Mouse (Mus musculus): ENCODE results near the gene Ptcd2. TPM values are rescaled to one million over a fixed set of nuclear protein-coding genes. Genes with fewer than 3 reads are reported as not detected.

Gene Ptcd2
- polyA plus RNA-seq, 1 experiment = 35.3 TPM

- DNase-seq (ENCODE audit: extremely low spot score in 1 of 2, low spot score in 1 of 2) = no peak
Observed at GRCm38 (mm10) chr13:99308393-99308792, 36.1 kb downstream of the Ptcd2 start.

GRCm38 (mm10) chr13:99307930-99308359, 36.6 kb downstream of the Ptcd2 start:
- DNase-seq (ENCODE audit: extremely low spot score in 1 of 2, low spot score in 1 of 2) = no peak

GRCm38 (mm10) chr13:99306164-99306563, 38.3 kb downstream of the Ptcd2 start:
- DNase-seq (ENCODE audit: extremely low spot score in 1 of 2, low spot score in 1 of 2) = no peak

GRCm38 (mm10) chr13:99305186-99305585, 39.3 kb downstream of the Ptcd2 start:
- no peak for DNase-seq (ENCODE audit: extremely low spot score in 1 of 2, low spot score in 1 of 2)

GRCm38 (mm10) chr13:99304365-99304764, 40.1 kb downstream of the Ptcd2 start:
- DNase-seq (ENCODE audit: extremely low spot score in 1 of 2, low spot score in 1 of 2) = no peak

GRCm38 (mm10) chr13:99303846-99304245, 40.7 kb downstream of the Ptcd2 start:
- DNase-seq (ENCODE audit: extremely low spot score in 1 of 2, low spot score in 1 of 2) = peak; percentile 69 to 86

GRCm38 (mm10) chr13:99299921-99300320, 44.6 kb downstream of the Ptcd2 start:
- DNase-seq (ENCODE audit: extremely low spot score in 1 of 2, low spot score in 1 of 2) = peak in 1 of 2 experiments; percentile 39

- no peak for DNase-seq (ENCODE audit: extremely low spot score in 1 of 2, low spot score in 1 of 2)
Observed at GRCm38 (mm10) chr13:99294176-99294575, 50.3 kb downstream of the Ptcd2 start.

- no peak for DNase-seq (ENCODE audit: extremely low spot score in 1 of 2, low spot score in 1 of 2)
Observed at GRCm38 (mm10) chr13:99290766-99291165, 53.7 kb downstream of the Ptcd2 start.

- no peak for DNase-seq (ENCODE audit: extremely low spot score in 1 of 2, low spot score in 1 of 2)
Observed at GRCm38 (mm10) chr13:99287786-99288185, 56.7 kb downstream of the Ptcd2 start.

GRCm38 (mm10) chr13:99287207-99287606, 57.3 kb downstream of the Ptcd2 start:
- DNase-seq (ENCODE audit: extremely low spot score in 1 of 2, low spot score in 1 of 2) = no peak

- DNase-seq (ENCODE audit: extremely low spot score in 1 of 2, low spot score in 1 of 2) = no peak
Observed at GRCm38 (mm10) chr13:99285241-99285640, 59.3 kb downstream of the Ptcd2 start.

- DNase-seq (ENCODE audit: extremely low spot score in 1 of 2, low spot score in 1 of 2) = peak; percentile 56 to 62
Observed at GRCm38 (mm10) chr13:99284400-99285160, 59.9 kb downstream of the Ptcd2 start.

- no peak for DNase-seq (ENCODE audit: extremely low spot score in 1 of 2, low spot score in 1 of 2)
Observed at GRCm38 (mm10) chr13:99283916-99284315, 60.6 kb downstream of the Ptcd2 start.

- no peak for DNase-seq (ENCODE audit: extremely low spot score in 1 of 2, low spot score in 1 of 2)
Observed at GRCm38 (mm10) chr13:99282961-99283360, 61.5 kb downstream of the Ptcd2 start.

- no peak for DNase-seq (ENCODE audit: extremely low spot score in 1 of 2, low spot score in 1 of 2)
Observed at GRCm38 (mm10) chr13:99279351-99279750, 65.2 kb downstream of the Ptcd2 start.

GRCm38 (mm10) chr13:99278511-99278910, 66.0 kb downstream of the Ptcd2 start:
- DNase-seq (ENCODE audit: extremely low spot score in 1 of 2, low spot score in 1 of 2) = no peak

GRCm38 (mm10) chr13:99277521-99277920, 67.0 kb downstream of the Ptcd2 start:
- no peak for DNase-seq (ENCODE audit: extremely low spot score in 1 of 2, low spot score in 1 of 2)

GRCm38 (mm10) chr13:99272046-99272445, 72.5 kb downstream of the Ptcd2 start:
- no peak for DNase-seq (ENCODE audit: extremely low spot score in 1 of 2, low spot score in 1 of 2)
